Mouse (Mus musculus) hindbrain, embryonic 13.5 days (tissue): ENCODE measurements around the gene Kansl2. TPM values are rescaled to one million over a fixed set of nuclear protein-coding genes. Genes with fewer than 3 reads are reported as not detected.
A peak's percentile ranks its signal among the peaks of the same experiment; 100 is the strongest.

Experiments used
- ATAC-seq: fragments of 200-750 bp; cut with Nextera tagmentation; 2 replicates; pipeline ENCODE4 v1.8.0; 2017; ENCODE audit warnings: moderate TSS enrichment; ENCODE audit not compliant: low FRiP score
- H3K27ac ChIP-seq: fragments of 300-500 bp; sonication (generic); 2 replicates; pipeline ENCODE4 v1.5.1; 2015; ENCODE audit warnings: inconsistent platforms, mild to moderate bottlenecking, moderate library complexity
- H3K27me3 ChIP-seq: fragments of 300-500 bp; sonication (generic); 2 replicates; pipeline ENCODE4 v1.6.1; 2015; ENCODE audit warnings: mild to moderate bottlenecking, inconsistent platforms
- H3K36me3 ChIP-seq: fragments of 300-500 bp; sonication (generic); 2 replicates; pipeline ENCODE4 v1.6.1; 2015; ENCODE audit warnings: mild to moderate bottlenecking, inconsistent platforms
- H3K4me1 ChIP-seq: fragments of 300-500 bp; sonication (generic); replicated peaks from 2 replicates; pipeline ENCODE4 v1.6.1; 2015; ENCODE audit warnings: inconsistent platforms
- H3K4me2 ChIP-seq: fragments of 300-500 bp; sonication (generic); 2 replicates; pipeline ENCODE4 v1.6.1; 2015; ENCODE audit warnings: inconsistent platforms, mild to moderate bottlenecking, moderate library complexity
- H3K4me3 ChIP-seq: fragments of 300-500 bp; sonication (generic); 2 replicates; pipeline ENCODE4 v1.5.1; 2015; ENCODE audit warnings: mild to moderate bottlenecking, inconsistent platforms
- H3K9ac ChIP-seq: fragments of 300-500 bp; sonication (generic); 2 replicates; pipeline ENCODE4 v1.6.1; 2015; ENCODE audit warnings: mild to moderate bottlenecking, inconsistent platforms
- H3K9me3 ChIP-seq: fragments of 300-500 bp; sonication (generic); 2 replicates; pipeline ENCODE4 v1.6.1; 2016; ENCODE audit warnings: inconsistent platforms
- WGBS: fragments of 180-500 bp; shearing (Covaris S2); methylation state at CpG from one replicate; pipeline ENCODE4 v1.1.7; 2015; 5-methylcytosine and 5-hydroxymethylcytosine counted together
- polyA plus RNA-seq: library from polyadenylated mRNA; unstranded; fragments of >200 nt; fragmentation: Nextera tagmentation; extraction: Ambion mirVana; gene quantifications from 2 replicates; pipeline ENCODE4 v1.2.1, GENCODE M21; 2015

The Kansl2 gene
- 131 and 132 TPM in 2 replicates for polyA plus RNA-seq

- WGBS = under 1% methylated on average over 64 of the region's 70 CpGs
- peaks cover 30% of the 10 kb centered on the region for H3K36me3 ChIP-seq
- no peaks in the 10 kb centered on the region for H3K9me3 ChIP-seq
These were observed at the start of gene Kansl2 for GRCm38 (mm10) chr15:98533881-98534627. TSS of gene Kansl2 (minus strand) at chr15:98534264.

DNA sequence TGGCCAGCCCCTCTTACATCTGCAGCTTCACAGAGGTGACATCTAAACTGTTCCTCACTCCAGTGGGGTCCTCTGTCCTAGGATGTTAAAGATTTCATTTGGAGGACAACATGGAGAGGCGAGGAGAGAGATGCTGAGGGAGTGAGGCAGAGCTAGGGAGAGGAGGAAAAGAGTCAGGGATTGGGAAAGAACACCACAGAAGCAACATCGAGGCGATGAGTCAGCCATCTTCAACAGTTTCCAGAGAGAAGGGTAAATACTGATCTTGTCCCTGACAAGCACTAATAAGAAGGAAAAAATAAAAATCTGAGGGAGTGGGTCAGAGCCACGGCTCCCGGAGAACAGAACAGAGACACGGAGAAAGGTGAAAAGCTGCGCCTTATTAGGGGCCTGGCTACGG lies 48.9 kb upstream of the Kansl2 start:
- Histone ChIP-seq H3K36me3 (no peaks in the 10 kb centered on the region), H3K4me3 (no peak overlapping the region), H3K4me2 (no peak overlapping the region), H3K27ac (no peak overlapping the region), H3K9me3 (no peaks in the 10 kb centered on the region), H3K9ac (no peak overlapping the region), H3K4me1 (0 out of 2 replicates have a peak, but pooled peaks cover 6% of the 10 kb centered on the region), H3K27me3 (no peaks in the 10 kb centered on the region)
- no peak for ATAC-seq
- 76% methylated on average over 8 of the region's 8 CpGs for WGBS

More at GRCm38 (mm10) chr15:98533881-98534627, at the start of gene Kansl2:
- peak within 1 kb of the TSS; percentile 90 for H3K9ac ChIP-seq
- H3K27me3 ChIP-seq = no peaks in the 10 kb centered on the region
- H3K4me3 ChIP-seq = peak within 1 kb of the TSS; percentile 82
- ATAC-seq = peak; percentile 100
- H3K27ac ChIP-seq = peak within 1 kb of the TSS; percentile 99
- H3K4me1 ChIP-seq = peaks cover 29% of the 10 kb centered on the region
- peak within 1 kb of the TSS; percentile 93 for H3K4me2 ChIP-seq

DNA sequence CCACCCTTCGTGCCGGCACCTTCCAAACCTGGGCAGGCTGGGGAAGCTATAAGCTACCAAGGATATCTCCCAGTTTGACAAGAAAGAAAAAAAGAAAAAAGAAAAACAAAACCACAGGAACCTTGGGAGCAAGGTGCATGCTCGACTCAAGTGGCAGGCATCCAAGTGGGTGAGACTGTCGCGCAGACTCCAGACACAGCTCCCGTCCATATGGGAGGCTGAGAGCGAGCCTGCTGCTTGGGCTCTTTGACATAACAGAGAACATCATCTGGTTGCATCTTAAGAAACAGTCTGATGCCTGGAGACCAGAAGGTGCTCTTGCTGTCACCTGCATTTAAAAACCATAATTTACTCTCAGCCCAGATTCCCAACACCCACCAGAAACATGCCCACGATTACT lies 48.3 kb upstream of the Kansl2 start:
- H3K27ac ChIP-seq = no peak overlapping the region
- H3K4me3 ChIP-seq = no peak overlapping the region
- H3K27me3 ChIP-seq = no peaks in the 10 kb centered on the region
- H3K4me2 ChIP-seq = no peak overlapping the region
- no peaks in the 10 kb centered on the region for H3K9me3 ChIP-seq
- H3K9ac ChIP-seq = peak overlapping the region; percentile 3; the same call in 1 of the 2 replicates
- no peak for ATAC-seq
- WGBS = 80% methylated on average over 8 of the region's 8 CpGs
- no peaks in the 10 kb centered on the region for H3K36me3 ChIP-seq
- 0 out of 2 replicates have a peak, but pooled peaks cover 6% of the 10 kb centered on the region for H3K4me1 ChIP-seq

DNA sequence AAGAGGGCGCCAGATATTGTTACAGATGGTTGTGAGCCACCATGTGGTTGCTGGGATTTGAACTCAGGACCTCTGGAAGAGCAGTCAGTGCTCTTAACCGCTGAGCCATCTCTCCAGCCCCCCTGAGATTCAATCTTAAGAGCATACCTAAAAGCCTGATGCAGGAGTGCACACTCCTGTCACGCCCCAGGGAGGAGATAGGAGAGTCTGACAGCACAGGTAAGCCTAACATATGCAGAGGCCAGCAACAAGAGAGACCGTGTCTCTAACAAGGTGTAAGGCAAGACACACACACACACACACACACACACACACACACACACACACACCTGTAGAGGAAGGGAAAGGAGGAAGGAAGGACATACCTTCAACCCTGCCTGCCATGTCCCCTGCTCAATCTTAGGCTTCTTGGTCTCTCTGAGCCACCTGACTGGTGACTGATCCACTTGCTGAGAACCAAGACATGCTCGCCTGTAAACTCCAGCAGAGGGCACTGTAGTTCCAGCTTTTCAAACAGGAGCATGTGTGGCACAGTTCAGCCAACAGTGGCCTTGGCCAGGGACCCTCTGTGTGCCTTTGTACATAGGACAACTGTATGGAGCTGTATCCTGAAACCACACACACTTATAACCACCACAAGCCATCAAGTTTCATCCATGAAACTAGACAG lies 45.9 kb upstream of the Kansl2 start:
- Histone ChIP-seq H3K36me3 (no peaks in the 10 kb centered on the region), H3K4me1 (0 out of 2 replicates have a peak, but pooled peaks cover 2% of the 10 kb centered on the region), H3K27me3 (no peaks in the 10 kb centered on the region), H3K9ac (no peak overlapping the region), H3K4me2 (no peak overlapping the region), H3K4me3 (no peak overlapping the region), H3K9me3 (no peaks in the 10 kb centered on the region), H3K27ac (no peak overlapping the region)
- ATAC-seq = peak; percentile 61; the same call in 1 of the 2 replicates
- WGBS = 39% methylated on average over 5 of the region's 5 CpGs

DNA sequence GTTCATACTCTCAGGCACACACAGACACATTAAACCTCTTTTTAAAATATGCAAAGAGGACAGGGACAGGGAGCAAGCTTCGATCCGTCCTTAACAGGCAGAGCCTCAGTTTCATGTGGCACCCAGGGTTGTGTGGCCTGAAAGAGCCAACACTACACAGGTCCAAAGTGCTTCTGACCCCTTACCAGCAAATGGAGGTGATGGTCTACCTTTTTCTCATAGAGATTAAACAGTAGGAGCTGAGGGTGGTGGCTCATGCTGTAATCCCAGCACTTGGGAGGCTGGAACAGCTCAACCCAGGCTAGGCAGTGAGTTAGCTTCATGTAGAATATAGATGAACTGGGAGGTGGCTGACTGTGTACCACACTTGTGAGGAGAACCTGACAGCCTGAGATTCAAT lies 45.2 kb upstream of the Kansl2 start:
- Histone ChIP-seq H3K9me3 (no peaks in the 10 kb centered on the region), H3K4me2 (no peak overlapping the region), H3K27ac (no peak overlapping the region), H3K27me3 (0 out of 2 replicates have a peak, but pooled peaks cover 1% of the 10 kb centered on the region), H3K4me3 (no peak overlapping the region), H3K9ac (no peak overlapping the region), H3K4me1 (no peaks in the 10 kb centered on the region), H3K36me3 (no peaks in the 10 kb centered on the region)
- ATAC-seq = no peak
- 69% methylated on average over 2 of the region's 2 CpGs for WGBS

DNA sequence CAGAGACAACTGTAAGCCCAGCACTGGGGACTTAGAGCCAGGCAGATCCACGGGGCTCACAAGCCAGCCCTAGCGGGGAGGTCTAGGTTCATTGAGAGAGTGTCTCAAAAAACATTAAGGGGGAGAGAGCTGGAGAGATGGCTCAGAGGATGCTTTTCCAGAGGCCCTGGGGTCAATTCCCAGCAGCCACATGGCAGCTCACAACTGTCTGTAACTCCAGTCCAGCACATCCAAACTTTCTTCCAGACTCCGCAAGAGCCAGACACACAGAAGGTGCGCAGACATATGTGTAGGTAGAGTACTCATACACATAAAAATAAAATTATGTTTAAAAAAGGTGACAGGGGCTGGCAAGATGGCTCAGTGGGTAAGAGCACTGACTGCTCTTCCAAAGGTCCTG lies 39.2 kb upstream of the Kansl2 start:
- no peaks in the 10 kb centered on the region for H3K9me3 ChIP-seq
- no peak overlapping the region for H3K4me2 ChIP-seq
- no peak overlapping the region for H3K9ac ChIP-seq
- no peak for ATAC-seq
- no peaks in the 10 kb centered on the region for H3K36me3 ChIP-seq
- peaks cover 10% of the 10 kb centered on the region for H3K4me1 ChIP-seq
- no peak overlapping the region for H3K27ac ChIP-seq
- no peak overlapping the region for H3K4me3 ChIP-seq
- 82% methylated on average over 4 of the region's 4 CpGs for WGBS
- H3K27me3 ChIP-seq = 0 out of 2 replicates have a peak, but pooled peaks cover 5% of the 10 kb centered on the region

DNA sequence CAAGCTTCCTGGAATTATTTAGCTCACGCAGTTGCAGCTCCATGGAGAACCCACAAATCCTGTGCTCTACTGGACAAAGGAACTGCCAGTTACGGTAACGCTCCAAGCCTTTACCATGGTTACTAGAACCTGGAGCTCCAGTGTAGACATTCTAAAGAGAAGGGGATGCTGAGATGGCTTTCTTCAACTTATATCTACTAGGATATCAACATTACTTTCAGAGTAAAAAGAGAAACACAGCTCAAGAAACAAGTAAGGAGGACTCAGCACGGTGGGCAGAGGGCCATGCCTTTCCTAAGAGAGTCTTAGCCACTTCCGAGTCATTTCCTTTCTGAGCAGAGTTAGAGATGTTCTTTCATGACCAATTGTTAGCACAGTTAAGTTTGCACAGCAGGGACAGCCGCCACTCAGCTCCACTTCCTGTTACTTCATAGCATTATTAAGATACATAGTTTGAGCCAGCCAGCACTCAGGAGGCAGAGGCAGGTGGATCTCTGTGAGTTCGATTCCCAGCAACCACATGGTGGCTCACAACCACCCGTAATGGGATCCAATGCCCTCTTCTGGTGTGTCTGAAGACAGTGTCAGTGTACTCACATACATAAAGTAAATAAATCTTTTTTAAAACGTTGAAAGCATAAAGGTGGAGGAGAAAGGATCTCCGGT lies 36.9 kb upstream of the Kansl2 start, which contains the start of the genes Ccnt1 and 4930415O20Rik:
Ccnt1 (minus strand) TSS at position 51 of the 666 bp plus-strand sequence.
4930415O20Rik (plus strand) TSS at position 132 of the 666 bp plus-strand sequence.
- H3K9ac ChIP-seq = peak within 1 kb of the TSS; percentile 13; the same call in 1 of the 2 replicates
- no peak within 1 kb of the TSS for H3K4me2 ChIP-seq
- 86% methylated on average over 10 of the region's 10 CpGs for WGBS
- peaks cover 14% of the 10 kb centered on the region for H3K4me1 ChIP-seq
- H3K9me3 ChIP-seq = no peaks in the 10 kb centered on the region
- no peak for ATAC-seq
- H3K27me3 ChIP-seq = 0 out of 2 replicates have a peak, but pooled peaks cover 5% of the 10 kb centered on the region
- no peaks in the 10 kb centered on the region for H3K36me3 ChIP-seq
- H3K27ac ChIP-seq = no peak within 1 kb of the TSS
- no peak within 1 kb of the TSS for H3K4me3 ChIP-seq

DNA sequence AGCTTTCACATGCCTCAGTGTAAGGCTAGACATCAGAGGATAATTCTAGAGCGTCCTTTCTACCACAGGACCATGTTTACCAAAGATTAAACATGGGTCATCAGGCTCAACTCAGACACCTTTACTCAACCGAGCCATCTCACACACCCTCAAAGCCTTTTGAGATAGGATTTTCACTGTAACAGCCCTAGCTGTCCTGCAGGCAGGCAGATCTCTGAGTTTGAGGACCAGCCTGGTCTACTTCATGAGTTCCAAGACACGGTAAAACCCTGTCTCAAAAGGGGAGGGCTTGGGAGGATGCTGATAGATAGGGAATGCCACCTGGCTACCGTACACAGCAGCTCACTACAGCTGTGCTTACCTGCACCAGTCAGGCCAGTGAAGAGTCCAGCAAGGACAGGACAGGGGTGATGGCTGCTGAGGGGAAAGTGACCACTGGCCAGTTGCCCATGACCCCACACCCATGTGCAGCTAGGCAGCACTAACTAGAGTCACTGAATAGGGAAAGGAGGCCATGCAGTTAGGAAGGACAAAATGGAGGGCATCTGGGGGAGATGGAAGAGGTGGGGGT lies 35.8 kb upstream of the Kansl2 start:
- Histone ChIP-seq H3K9me3 (no peaks in the 10 kb centered on the region), H3K4me1 (peaks cover 26% of the 10 kb centered on the region), H3K27me3 (0 out of 2 replicates have a peak, but pooled peaks cover 5% of the 10 kb centered on the region), H3K27ac (no peak overlapping the region), H3K4me2 (no peak overlapping the region), H3K4me3 (no peak overlapping the region), H3K36me3 (no peaks in the 10 kb centered on the region), H3K9ac (peak overlapping the region; percentile 13; the same call in 1 of the 2 replicates)
- no peak for ATAC-seq
- WGBS = 89% methylated on average over 4 of the region's 4 CpGs

- ATAC-seq = no peak
- Histone ChIP-seq H3K4me2 (peak overlapping the region; percentile 78), H3K9ac (peak overlapping the region; percentile 86), H3K27ac (no peak overlapping the region; the same call in 1 of the 2 replicates), H3K27me3 (0 out of 2 replicates have a peak, but pooled peaks cover 3% of the 10 kb centered on the region), H3K4me3 (peak overlapping the region; percentile 92), H3K36me3 (no peaks in the 10 kb centered on the region), H3K4me1 (peaks cover 30% of the 10 kb centered on the region), H3K9me3 (no peaks in the 10 kb centered on the region)
- WGBS = 78% methylated on average over 7 of the region's 7 CpGs
These were observed 35.2 kb upstream of the Kansl2 start for GRCm38 (mm10) chr15:98569216-98569615.

GRCm38 (mm10) chr15:98568256-98569033 lies 34.4 kb upstream of the Kansl2 start:
- ATAC-seq = peak; percentile 12
- WGBS = 15% methylated on average over 22 of the region's 22 CpGs
- Histone ChIP-seq H3K27me3 (no peaks in the 10 kb centered on the region), H3K9me3 (no peaks in the 10 kb centered on the region), H3K36me3 (peaks cover 3% of the 10 kb centered on the region), H3K9ac (peak overlapping the region; percentile 86), H3K4me1 (peaks cover 33% of the 10 kb centered on the region), H3K27ac (peak overlapping the region; percentile 92), H3K4me2 (peak overlapping the region; percentile 78), H3K4me3 (peak overlapping the region; percentile 92)
